Mouse (Mus musculus): ENCODE results near the gene Tmem88. TPM values are rescaled to one million over a fixed set of nuclear protein-coding genes. Genes with fewer than 3 reads are reported as not detected.
A peak's percentile ranks its signal among the peaks of the same experiment; 100 is the strongest.

Gene Tmem88
- polyA plus RNA-seq, 1 experiment from 2014 or later, result 13.6 TPM

DNA sequence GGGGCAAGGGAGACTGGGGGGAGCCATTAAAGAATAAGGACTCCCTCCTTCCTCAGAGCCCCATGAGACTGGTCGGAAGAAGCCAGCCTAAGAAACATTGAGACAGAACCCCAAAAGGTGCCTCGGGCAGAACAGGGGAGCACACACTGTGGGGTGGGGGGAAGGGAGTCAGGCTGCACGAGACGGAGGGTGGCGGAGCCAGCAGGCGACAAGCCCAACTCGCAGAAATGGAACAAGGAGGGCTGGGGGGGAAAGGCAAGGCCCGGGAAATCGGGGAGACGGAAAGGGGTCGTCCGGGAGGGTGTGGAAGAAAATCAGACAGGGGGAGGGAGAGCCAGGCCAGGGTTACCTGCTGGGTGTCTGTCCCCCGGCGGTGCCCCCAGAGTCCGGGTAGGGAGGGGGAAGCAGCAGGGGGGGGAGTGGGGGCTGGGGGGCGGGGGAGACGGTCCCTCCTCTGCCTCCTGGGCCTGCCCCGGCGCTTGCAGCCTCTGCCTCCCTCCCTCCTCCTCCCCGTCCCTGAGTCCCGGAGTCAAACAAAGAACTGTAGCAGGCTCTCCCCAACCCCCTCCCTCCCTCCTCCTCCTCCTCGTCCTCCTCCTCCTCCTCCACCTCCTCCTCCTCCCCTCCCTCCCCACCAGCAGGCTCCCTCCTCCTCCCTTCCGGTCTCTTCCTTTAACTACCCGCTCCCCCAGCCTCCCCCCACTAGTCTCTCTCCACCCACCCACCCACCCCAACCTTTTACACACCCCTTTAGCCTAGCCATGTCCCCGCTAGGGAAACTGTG, 17.8 kb upstream of the Tmem88 start:
- H3K9ac ChIP-seq (replicated peaks; ENCODE audit: low read length), result peak overlapping the region; percentile 98
- ATAC-seq (replicated peaks; ENCODE audit: insufficient number of reproducible peaks, low FRiP score, low TSS enrichment, low read depth), result no peak
- H3K36me3 ChIP-seq (replicated peaks; ENCODE audit: control insufficient read depth, insufficient read depth, low read depth, low read length), result no peaks in the 10 kb centered on the region
- H3K4me2 ChIP-seq (ENCODE audit: low read depth, low read length), result peak overlapping the region; percentile 90
- DNase-seq (ENCODE audit: low spot score), result peak; percentile 87
- no peaks in the 10 kb centered on the region for H3K9me3 ChIP-seq (replicated peaks; ENCODE audit: control insufficient read depth, low read length)
- peak overlapping the region; percentile 79 for H3K4me3 ChIP-seq (ENCODE audit: low read depth, low read length)
- peaks cover 23% of the 10 kb centered on the region for H3K4me1 ChIP-seq (ENCODE audit: control insufficient read depth, insufficient read depth, low read length)
- H3K27ac ChIP-seq (replicated peaks; ENCODE audit: low read depth, low read length), result peak overlapping the region; percentile 99
- 2% methylated on average over 13 of the region's 25 CpGs for WGBS
- peaks cover 1% of the 10 kb centered on the region; the same call in 1 of the 2 replicates for H3K27me3 ChIP-seq (ENCODE audit: control insufficient read depth, insufficient read depth, low read length)

DNA sequence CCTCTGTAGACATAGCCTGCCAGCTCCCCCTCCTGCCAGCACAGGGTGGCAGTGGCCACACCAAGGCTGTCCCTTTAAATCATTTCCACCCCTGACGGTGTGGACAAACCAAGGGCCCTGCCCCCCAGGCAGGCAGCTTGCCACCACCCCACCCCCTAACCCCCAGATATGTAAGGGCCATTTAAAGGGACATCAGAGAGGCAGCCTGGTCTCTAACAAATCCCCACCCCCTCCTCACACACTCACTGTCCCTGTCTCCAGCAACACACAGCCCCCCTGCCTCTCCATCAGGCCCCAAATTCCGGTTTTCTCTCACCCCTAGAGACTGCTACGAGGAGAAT, 17.3 kb upstream of the Tmem88 start:
- Histone ChIP-seq H3K4me2 (ENCODE audit: low read depth, low read length) (peak overlapping the region; percentile 90), H3K9me3 (replicated peaks; ENCODE audit: control insufficient read depth, low read length) (no peaks in the 10 kb centered on the region), H3K27ac (replicated peaks; ENCODE audit: low read depth, low read length) (peak overlapping the region; percentile 99), H3K27me3 (ENCODE audit: control insufficient read depth, insufficient read depth, low read length) (no peaks in the 10 kb centered on the region), H3K4me1 (ENCODE audit: control insufficient read depth, insufficient read depth, low read length) (peaks cover 23% of the 10 kb centered on the region), H3K4me3 (ENCODE audit: low read depth, low read length) (peak overlapping the region; percentile 79), H3K36me3 (replicated peaks; ENCODE audit: control insufficient read depth, insufficient read depth, low read depth, low read length) (no peaks in the 10 kb centered on the region), H3K9ac (replicated peaks; ENCODE audit: low read length) (peak overlapping the region; percentile 98)
- no peak for ATAC-seq (replicated peaks; ENCODE audit: insufficient number of reproducible peaks, low FRiP score, low TSS enrichment, low read depth)
- DNase-seq (ENCODE audit: low spot score), result peak; percentile 56
- 2% methylated on average over 3 of the region's 3 CpGs for WGBS

DNA sequence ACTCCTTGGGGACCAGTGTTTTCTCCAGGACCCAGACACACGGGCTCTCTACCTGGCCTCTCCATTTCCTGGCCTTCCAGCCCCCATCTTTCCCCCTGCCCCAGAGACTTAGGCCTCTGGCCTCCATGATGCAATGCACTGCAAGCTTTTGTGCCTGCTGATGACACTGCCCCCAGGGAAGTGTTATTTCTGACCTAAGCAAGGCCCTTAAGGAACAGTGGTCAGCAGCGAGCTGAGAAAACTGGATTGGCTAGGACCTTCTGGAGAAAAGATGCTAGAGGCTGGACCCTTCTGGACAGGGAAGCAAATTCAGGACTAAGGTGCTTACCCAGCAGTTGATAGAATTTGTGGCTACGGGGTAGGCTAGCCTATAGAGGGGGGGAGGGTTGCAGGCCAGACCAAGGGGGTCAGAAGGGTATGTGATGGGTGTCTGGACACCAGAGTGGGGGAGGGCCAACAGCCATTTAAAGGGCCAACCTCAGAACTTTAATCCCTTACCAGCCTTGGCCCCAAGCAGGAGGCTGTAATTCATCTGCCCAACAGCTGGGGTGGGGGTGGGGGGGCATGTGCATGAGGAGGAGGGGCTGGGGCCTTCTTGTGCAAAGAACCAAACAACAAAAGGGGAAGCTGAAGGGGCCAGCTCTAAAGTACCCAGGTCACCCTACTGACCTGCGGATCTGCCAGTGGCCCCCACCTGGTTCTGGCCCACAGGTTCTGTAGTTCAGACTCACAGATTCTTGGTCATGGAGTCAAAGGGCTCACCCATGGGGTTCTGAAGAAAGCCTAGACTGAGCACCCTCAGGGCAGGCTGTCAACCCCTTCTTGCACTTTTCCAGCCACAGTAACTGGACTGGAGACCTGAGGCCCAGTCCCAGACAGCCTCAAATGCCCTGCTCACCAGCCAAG, 16.6 kb upstream of the Tmem88 start:
- H3K27me3 ChIP-seq (ENCODE audit: control insufficient read depth, insufficient read depth, low read length), result no peaks in the 10 kb centered on the region
- H3K4me2 ChIP-seq (ENCODE audit: low read depth, low read length), result peak overlapping the region; percentile 90
- peaks cover 21% of the 10 kb centered on the region for H3K4me1 ChIP-seq (ENCODE audit: control insufficient read depth, insufficient read depth, low read length)
- H3K9ac ChIP-seq (replicated peaks; ENCODE audit: low read length), result peak overlapping the region; percentile 98
- no peaks in the 10 kb centered on the region for H3K36me3 ChIP-seq (replicated peaks; ENCODE audit: control insufficient read depth, insufficient read depth, low read depth, low read length)
- peak; percentile 36 for DNase-seq (ENCODE audit: low spot score)
- peak overlapping the region; percentile 79 for H3K4me3 ChIP-seq (ENCODE audit: low read depth, low read length)
- peak overlapping the region; percentile 99 for H3K27ac ChIP-seq (replicated peaks; ENCODE audit: low read depth, low read length)
- no peak for ATAC-seq (replicated peaks; ENCODE audit: insufficient number of reproducible peaks, low FRiP score, low TSS enrichment, low read depth)
- H3K9me3 ChIP-seq (replicated peaks; ENCODE audit: control insufficient read depth, low read length), result no peaks in the 10 kb centered on the region
- 9% methylated on average over 4 of the region's 4 CpGs for WGBS

DNA sequence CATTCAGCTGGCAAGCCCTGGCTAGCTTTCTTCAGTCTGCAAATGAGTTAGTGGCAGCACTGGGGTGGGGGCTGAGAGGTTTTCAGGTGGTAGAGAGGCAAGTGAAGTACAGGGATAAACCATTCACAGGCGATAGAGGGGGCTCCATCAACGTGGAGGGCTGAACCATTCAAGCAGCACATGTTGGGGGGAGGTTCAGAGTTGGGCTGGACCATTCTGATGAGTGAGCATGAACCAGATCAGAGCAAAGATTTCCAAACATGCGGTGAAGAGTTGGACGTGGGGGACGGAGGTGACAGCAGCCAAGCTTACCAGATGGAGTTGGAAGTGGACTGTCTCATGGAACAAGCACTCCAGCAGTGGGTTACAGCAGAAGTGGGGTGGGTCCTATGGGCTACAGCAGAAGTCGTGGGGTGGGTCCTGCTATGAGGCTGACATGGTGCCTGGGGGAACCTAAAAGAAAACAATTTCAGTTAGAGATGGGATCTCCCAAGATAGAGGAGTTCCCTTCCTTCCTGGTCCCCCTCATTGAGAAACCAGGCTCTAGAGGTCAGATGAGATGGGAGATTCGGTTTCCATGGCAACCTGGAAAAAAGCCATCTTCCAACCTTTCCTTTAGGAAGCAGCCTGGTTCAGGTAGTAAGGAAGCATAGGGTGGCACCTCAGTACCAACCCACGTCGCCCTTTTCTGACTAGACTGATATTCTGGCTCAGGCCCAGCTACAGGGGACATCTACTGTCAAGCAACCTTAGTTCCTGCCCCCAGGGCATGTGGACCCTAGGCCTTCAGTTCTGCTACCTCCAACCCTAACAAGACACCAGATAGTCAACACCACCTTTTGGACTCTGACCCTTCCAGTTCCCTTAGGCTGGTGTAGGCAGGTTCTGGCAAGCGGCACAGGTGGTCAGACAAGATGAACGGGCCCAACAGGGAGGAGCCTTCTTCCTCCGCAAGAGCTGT, 15.5 kb upstream of the Tmem88 start, which contains the start of gene Kdm6b:
Gene Kdm6b (minus strand): TSS at position 455 of the 961 bp plus-strand sequence.
- H3K4me1 ChIP-seq (ENCODE audit: control insufficient read depth, insufficient read depth, low read length), result peaks cover 20% of the 10 kb centered on the region
- 39% methylated on average over 12 of the region's 12 CpGs for WGBS

DNA sequence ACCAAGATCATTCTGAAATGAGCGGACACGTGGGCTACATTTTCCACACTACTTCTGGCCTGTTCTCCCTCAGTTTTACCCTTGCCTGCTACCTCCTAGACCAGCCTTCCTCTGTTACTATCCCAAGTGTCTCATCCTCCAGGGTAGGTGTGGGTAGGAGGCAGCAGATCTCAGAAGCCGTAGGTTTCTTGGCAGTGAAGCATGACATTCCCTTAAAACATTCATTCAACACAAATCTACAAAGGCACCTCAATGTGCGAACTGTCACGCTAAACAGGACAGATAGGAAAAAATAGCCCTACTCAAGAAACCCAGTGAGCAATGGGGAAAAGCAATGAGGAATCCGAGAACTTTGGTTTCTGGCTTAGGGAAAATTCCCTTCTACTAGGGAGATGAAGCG, 14.5 kb upstream of the Tmem88 start:
- no peak for ATAC-seq (replicated peaks; ENCODE audit: insufficient number of reproducible peaks, low FRiP score, low TSS enrichment, low read depth)
- Histone ChIP-seq H3K27ac (replicated peaks; ENCODE audit: low read depth, low read length) (0 out of 2 replicates have a peak overlapping the region, but pooled peaks have one; percentile 43), H3K4me2 (ENCODE audit: low read depth, low read length) (peak overlapping the region; percentile 93), H3K27me3 (ENCODE audit: control insufficient read depth, insufficient read depth, low read length) (no peaks in the 10 kb centered on the region), H3K9me3 (replicated peaks; ENCODE audit: control insufficient read depth, low read length) (no peaks in the 10 kb centered on the region), H3K4me3 (ENCODE audit: low read depth, low read length) (peak overlapping the region; percentile 69), H3K9ac (replicated peaks; ENCODE audit: low read length) (peak overlapping the region; percentile 35; the same call in 1 of the 2 replicates), H3K4me1 (ENCODE audit: control insufficient read depth, insufficient read depth, low read length) (peaks cover 23% of the 10 kb centered on the region), H3K36me3 (replicated peaks; ENCODE audit: control insufficient read depth, insufficient read depth, low read depth, low read length) (peaks cover under 1% of the 10 kb centered on the region)
- 66% methylated on average over 7 of the region's 7 CpGs for WGBS
- no peak for DNase-seq (ENCODE audit: low spot score)

More for the DNA sequence above, 15.5 kb upstream of the Tmem88 start, which contains the start of gene Kdm6b:
- DNase-seq (ENCODE audit: low spot score), result peak; percentile 76
- Histone ChIP-seq H3K27me3 (ENCODE audit: control insufficient read depth, insufficient read depth, low read length) (no peaks in the 10 kb centered on the region), H3K9ac (replicated peaks; ENCODE audit: low read length) (peak within 1 kb of the TSS; percentile 98), H3K9me3 (replicated peaks; ENCODE audit: control insufficient read depth, low read length) (no peaks in the 10 kb centered on the region), H3K4me2 (ENCODE audit: low read depth, low read length) (peak within 1 kb of the TSS; percentile 93), H3K36me3 (replicated peaks; ENCODE audit: control insufficient read depth, insufficient read depth, low read depth, low read length) (no peaks in the 10 kb centered on the region), H3K4me3 (ENCODE audit: low read depth, low read length) (peak within 1 kb of the TSS; percentile 79), H3K27ac (replicated peaks; ENCODE audit: low read depth, low read length) (peak within 1 kb of the TSS; percentile 99; the same call in 1 of the 2 replicates)
- ATAC-seq (replicated peaks; ENCODE audit: insufficient number of reproducible peaks, low FRiP score, low TSS enrichment, low read depth), result no peak

DNA sequence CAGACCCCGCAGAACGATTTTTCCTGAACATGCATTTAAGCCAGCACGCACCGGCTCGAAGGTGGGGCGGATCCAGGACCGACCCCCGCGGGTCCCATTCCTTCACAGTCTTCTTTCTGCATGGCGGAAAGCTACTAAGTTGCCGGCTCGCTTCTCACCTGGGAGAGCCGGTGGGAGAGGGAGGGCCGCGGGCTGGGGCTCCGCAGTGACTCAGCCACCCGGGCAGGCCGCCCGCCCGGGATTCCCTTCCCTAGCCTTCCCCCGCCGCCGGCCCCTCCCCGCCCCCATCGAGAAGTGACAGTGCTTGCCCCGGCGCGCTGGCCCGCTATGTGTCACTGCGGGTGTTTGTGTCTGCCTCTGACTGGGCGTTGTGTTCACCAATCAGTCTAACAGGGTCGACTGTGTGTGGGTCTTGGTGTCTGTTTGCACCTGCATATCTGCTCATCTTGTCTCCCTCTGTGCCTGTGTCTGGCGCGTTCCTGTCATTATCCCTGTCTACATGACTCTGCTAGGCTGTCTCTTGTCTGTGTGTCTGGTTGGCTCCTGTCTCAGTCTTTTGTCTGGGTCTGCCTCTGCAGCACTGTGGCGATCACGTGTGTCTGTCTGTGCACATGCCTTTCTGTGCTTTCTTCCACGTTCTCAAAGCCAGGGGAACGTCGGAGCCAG, 13.6 kb upstream of the Tmem88 start:
- DNase-seq (ENCODE audit: low spot score) (peak; percentile 64), ATAC-seq (replicated peaks; ENCODE audit: insufficient number of reproducible peaks, low FRiP score, low TSS enrichment, low read depth) (peak; percentile 0; the same call in 1 of the 2 replicates)
- WGBS, result under 1% methylated on average over 39 of the region's 39 CpGs
- H3K4me1 ChIP-seq (ENCODE audit: control insufficient read depth, insufficient read depth, low read length), result peaks cover 23% of the 10 kb centered on the region
- peaks cover 9% of the 10 kb centered on the region for H3K36me3 ChIP-seq (replicated peaks; ENCODE audit: control insufficient read depth, insufficient read depth, low read depth, low read length)
- H3K9me3 ChIP-seq (replicated peaks; ENCODE audit: control insufficient read depth, low read length), result no peaks in the 10 kb centered on the region
- H3K4me2 ChIP-seq (ENCODE audit: low read depth, low read length), result peak overlapping the region; percentile 93
- peak overlapping the region; percentile 81 for H3K9ac ChIP-seq (replicated peaks; ENCODE audit: low read length)
- H3K4me3 ChIP-seq (ENCODE audit: low read depth, low read length), result peak overlapping the region; percentile 69
- no peaks in the 10 kb centered on the region for H3K27me3 ChIP-seq (ENCODE audit: control insufficient read depth, insufficient read depth, low read length)
- H3K27ac ChIP-seq (replicated peaks; ENCODE audit: low read depth, low read length), result peak overlapping the region; percentile 86

DNA sequence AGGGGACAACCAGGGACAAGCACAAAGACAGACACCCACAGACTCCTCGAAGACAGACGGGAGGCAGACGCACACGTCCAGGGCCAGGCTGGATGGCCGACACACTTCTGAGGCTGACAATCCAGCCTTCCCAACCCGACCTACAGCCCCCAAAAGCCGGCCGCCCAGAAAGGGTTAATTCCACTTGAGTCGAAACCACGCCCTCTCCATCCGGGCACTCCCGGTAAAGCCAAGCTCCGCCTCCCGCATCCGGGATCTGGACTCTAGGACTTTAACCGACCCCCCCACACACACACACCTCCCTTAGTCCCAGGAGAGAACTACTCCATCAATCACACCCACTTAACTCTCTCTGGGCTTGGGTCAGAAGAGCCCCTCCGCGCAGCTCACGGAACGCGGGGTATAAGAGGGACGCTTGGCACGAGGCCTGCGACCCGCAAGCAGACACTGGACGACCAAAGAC, 13.1 kb upstream of the Tmem88 start:
- H3K4me1 ChIP-seq (ENCODE audit: control insufficient read depth, insufficient read depth, low read length), result peaks cover 23% of the 10 kb centered on the region

More for the DNA sequence above, 13.1 kb upstream of the Tmem88 start:
- Histone ChIP-seq H3K27ac (replicated peaks; ENCODE audit: low read depth, low read length) (peak overlapping the region; percentile 86), H3K9ac (replicated peaks; ENCODE audit: low read length) (peak overlapping the region; percentile 81), H3K27me3 (ENCODE audit: control insufficient read depth, insufficient read depth, low read length) (no peaks in the 10 kb centered on the region), H3K4me2 (ENCODE audit: low read depth, low read length) (peak overlapping the region; percentile 93), H3K9me3 (replicated peaks; ENCODE audit: control insufficient read depth, low read length) (no peaks in the 10 kb centered on the region), H3K36me3 (replicated peaks; ENCODE audit: control insufficient read depth, insufficient read depth, low read depth, low read length) (peaks cover 14% of the 10 kb centered on the region), H3K4me3 (ENCODE audit: low read depth, low read length) (peak overlapping the region; percentile 69)
- under 1% methylated on average over 26 of the region's 26 CpGs for WGBS
- DNase-seq (ENCODE audit: low spot score), result peak; percentile 99
- peak; percentile 25 for ATAC-seq (replicated peaks; ENCODE audit: insufficient number of reproducible peaks, low FRiP score, low TSS enrichment, low read depth)
